ENCODE assay signal across 9 mouse cellular contexts in the genomic region with DNA sequence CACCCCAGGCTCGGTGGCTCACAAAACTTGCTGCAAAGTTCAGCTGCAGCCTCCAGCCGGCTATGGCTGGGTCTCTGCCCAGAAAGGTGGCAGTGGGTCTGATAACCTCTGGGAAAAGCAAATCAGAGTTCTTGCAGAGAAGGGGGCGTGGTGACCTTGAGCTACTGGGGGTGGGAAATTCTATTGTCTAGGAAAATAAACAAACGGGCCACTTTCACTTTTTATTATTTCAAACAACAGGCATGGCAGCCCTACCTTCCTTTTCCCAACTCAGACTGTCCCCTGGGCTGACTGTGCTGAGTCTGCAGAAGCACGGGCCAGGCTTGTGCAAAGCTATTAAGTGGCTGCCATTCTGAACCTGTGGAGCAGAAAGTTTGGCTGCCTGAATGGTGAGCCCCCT.
DNase-seq lines count a peak whose midpoint lies in the region; ATAC-seq and TF ChIP-seq lines count a peak whose summit lies in the region.
"Had no signal": no experiment of that assay in that cellular context is flagged by ENCODE, and none has a peak within 500 bp of the region (broad histone marks: within the 10 kb centered on the region; RNA-seq: fewer than 3 reads in every experiment).

No protein-coding gene starts in this region.

- no peaks in the 10 kb centered on the region for H3K27me3 ChIP-seq in hindbrain, embryonic 15.5 days
- no peaks in the 10 kb centered on the region for H3K27me3 ChIP-seq in hindbrain, embryonic 14.5 days (ENCODE audit: control insufficient read depth, insufficient read depth, low read length)
- H3K27me3 ChIP-seq in heart, embryonic 15.5 days: no peaks in the 10 kb centered on the region
- H3K27me3 ChIP-seq in limb, embryonic 12.5 days: no peaks in the 10 kb centered on the region
- no peaks in the 10 kb centered on the region for H3K27me3 ChIP-seq in stomach, embryonic 14.5 days (ENCODE audit: control insufficient read depth, insufficient read depth, low read length)
- no peaks in the 10 kb centered on the region for H3K27me3 ChIP-seq in thymus, adult 2 months (ENCODE audit: control insufficient read depth, insufficient read depth, low read length)
- H3K27me3 ChIP-seq: midbrain, embryonic 13.5 days had no signal

- H3K4me3 ChIP-seq in hindbrain, embryonic 15.5 days: no peak overlapping the region
- no peak overlapping the region for H3K4me3 ChIP-seq in hindbrain, embryonic 14.5 days (replicated peaks; ENCODE audit: low read length)
- peak overlapping the region; percentile 22 for H3K4me3 ChIP-seq in heart, embryonic 15.5 days
- no peak overlapping the region for H3K4me3 ChIP-seq in limb, embryonic 12.5 days (replicated peaks)
- no peak overlapping the region for H3K4me3 ChIP-seq in stomach, embryonic 14.5 days (ENCODE audit: low read depth, low read length)
- H3K4me3 ChIP-seq in thymus, adult 2 months (ENCODE audit: control insufficient read depth, insufficient read depth, low read length): no peak overlapping the region
- H3K4me3 ChIP-seq: midbrain, embryonic 13.5 days had no signal

- TF ChIP-seq CTCF in thymus, adult 2 months (IDR thresholded peaks at IDR 0.05; ENCODE audit: borderline replicate concordance, control insufficient read depth, extremely low read depth, insufficient read depth, low read length, poor library complexity): no peak

- intact Hi-C loops in gastrocnemius, postnatal 36 days (cut with DNase I): no loop called here

- 0 out of 2 replicates have a peak, but pooled peaks have one; percentile 55 for ATAC-seq in hindbrain, embryonic 15.5 days (ENCODE audit: low FRiP score, low read depth)
- no peak for ATAC-seq in hindbrain, embryonic 14.5 days (ENCODE audit: low FRiP score)
- peak; percentile 71 for ATAC-seq in heart, embryonic 15.5 days (replicated peaks; ENCODE audit: insufficient number of reproducible peaks, insufficient read depth, low FRiP score, low read depth)
- peak; percentile 61; the same call in 1 of the 2 replicates for ATAC-seq in limb, embryonic 12.5 days (ENCODE audit: insufficient number of reproducible peaks, insufficient read depth, low FRiP score, low TSS enrichment, low read depth)
- peak; percentile 69 for ATAC-seq in stomach, embryonic 14.5 days (ENCODE audit: insufficient number of reproducible peaks, insufficient read depth, low FRiP score, low read depth)
- ATAC-seq: midbrain, embryonic 13.5 days had no signal

- peaks cover 18% of the 10 kb centered on the region for H3K4me1 ChIP-seq in hindbrain, embryonic 15.5 days (replicated peaks)
- peaks cover 11% of the 10 kb centered on the region; the same call in 1 of the 2 replicates for H3K4me1 ChIP-seq in hindbrain, embryonic 14.5 days (replicated peaks; ENCODE audit: control insufficient read depth, insufficient read depth, low read length)
- H3K4me1 ChIP-seq in heart, embryonic 15.5 days (replicated peaks): peaks cover 30% of the 10 kb centered on the region
- peaks cover 62% of the 10 kb centered on the region for H3K4me1 ChIP-seq in limb, embryonic 12.5 days (replicated peaks)
- H3K4me1 ChIP-seq in stomach, embryonic 14.5 days (ENCODE audit: control insufficient read depth, insufficient read depth, low read length): no peaks in the 10 kb centered on the region
- no peaks in the 10 kb centered on the region for H3K4me1 ChIP-seq in thymus, adult 2 months (replicated peaks; ENCODE audit: control insufficient read depth, insufficient read depth, low read length)
- H3K4me1 ChIP-seq: midbrain, embryonic 13.5 days had no signal

- H3K36me3 ChIP-seq in hindbrain, embryonic 15.5 days: no peaks in the 10 kb centered on the region
- peaks cover 6% of the 10 kb centered on the region for H3K36me3 ChIP-seq in hindbrain, embryonic 14.5 days (replicated peaks; ENCODE audit: control insufficient read depth, insufficient read depth)
- H3K36me3 ChIP-seq in heart, embryonic 15.5 days: 0 out of 2 replicates have a peak, but pooled peaks cover 5% of the 10 kb centered on the region
- H3K36me3 ChIP-seq in limb, embryonic 12.5 days: no peaks in the 10 kb centered on the region
- H3K36me3 ChIP-seq in stomach, embryonic 14.5 days (ENCODE audit: control insufficient read depth, insufficient read depth, low read length): no peaks in the 10 kb centered on the region
- no peaks in the 10 kb centered on the region for H3K36me3 ChIP-seq in thymus, adult 2 months (ENCODE audit: control insufficient read depth, insufficient read depth, low read length)

- DNase-seq in hindbrain, embryonic 14.5 days (ENCODE audit: low spot score): no peak
- no peak for DNase-seq in gastrocnemius, postnatal 36 days
- no peak for DNase-seq in gastrocnemius, adult 8-10 months (ENCODE audit: low spot score in 2 of 2)
- no peak for DNase-seq in thymus, adult 2 months

- WGBS in hindbrain, embryonic 15.5 days: 29% methylated on average over 5 of the region's 5 CpGs
- 32% methylated on average over 5 of the region's 5 CpGs for WGBS in hindbrain, embryonic 14.5 days
- WGBS in heart, embryonic 15.5 days: 10% methylated on average over 5 of the region's 5 CpGs
- 36% methylated on average over 5 of the region's 5 CpGs for WGBS in limb, embryonic 12.5 days
- WGBS in stomach, embryonic 14.5 days: 39% methylated on average over 5 of the region's 5 CpGs
- WGBS in thymus, adult 2 months: 75% methylated on average over 5 of the region's 5 CpGs

- no peak overlapping the region for H3K9ac ChIP-seq in hindbrain, embryonic 15.5 days
- H3K9ac ChIP-seq in hindbrain, embryonic 14.5 days: no peak overlapping the region
- H3K9ac ChIP-seq in heart, embryonic 15.5 days: 0 out of 2 replicates have a peak overlapping the region, but pooled peaks have one; percentile 5
- no peak overlapping the region for H3K9ac ChIP-seq in limb, embryonic 12.5 days (replicated peaks)
- no peak overlapping the region for H3K9ac ChIP-seq in stomach, embryonic 14.5 days (replicated peaks; ENCODE audit: low read depth, low read length)
- H3K9ac ChIP-seq: midbrain, embryonic 13.5 days had no signal

- H3K9me3 ChIP-seq in hindbrain, embryonic 15.5 days: no peaks in the 10 kb centered on the region
- H3K9me3 ChIP-seq in hindbrain, embryonic 14.5 days (ENCODE audit: control insufficient read depth, low read length): no peaks in the 10 kb centered on the region
- no peaks in the 10 kb centered on the region for H3K9me3 ChIP-seq in heart, embryonic 15.5 days (replicated peaks)
- no peaks in the 10 kb centered on the region for H3K9me3 ChIP-seq in limb, embryonic 12.5 days
- no peaks in the 10 kb centered on the region for H3K9me3 ChIP-seq in stomach, embryonic 14.5 days (ENCODE audit: control insufficient read depth, low read depth, low read length)
- H3K9me3 ChIP-seq: midbrain, embryonic 13.5 days had no signal

- no peak overlapping the region for H3K27ac ChIP-seq in hindbrain, embryonic 15.5 days (replicated peaks)
- H3K27ac ChIP-seq in hindbrain, embryonic 14.5 days: no peak overlapping the region
- peak overlapping the region; percentile 79 for H3K27ac ChIP-seq in heart, embryonic 15.5 days
- H3K27ac ChIP-seq in limb, embryonic 12.5 days: peak overlapping the region; percentile 46
- no peak overlapping the region for H3K27ac ChIP-seq in stomach, embryonic 14.5 days (ENCODE audit: low read length)
- no peak overlapping the region for H3K27ac ChIP-seq in thymus, adult 2 months (ENCODE audit: control insufficient read depth, insufficient read depth, low read length)
- H3K27ac ChIP-seq: midbrain, embryonic 13.5 days had no signal

- H3K4me2 ChIP-seq in hindbrain, embryonic 15.5 days: no peak overlapping the region
- H3K4me2 ChIP-seq in hindbrain, embryonic 14.5 days (replicated peaks): no peak overlapping the region
- peak overlapping the region; percentile 42 for H3K4me2 ChIP-seq in heart, embryonic 15.5 days
- 0 out of 2 replicates have a peak overlapping the region, but pooled peaks have one; percentile 6 for H3K4me2 ChIP-seq in limb, embryonic 12.5 days
- H3K4me2 ChIP-seq in stomach, embryonic 14.5 days (replicated peaks; ENCODE audit: low read depth, low read length): no peak overlapping the region
- H3K4me2 ChIP-seq: midbrain, embryonic 13.5 days had no signal

- TF ChIP-seq POLR2A in thymus, adult 2 months (IDR thresholded peaks at IDR 0.05; ENCODE audit: control insufficient read depth, extremely low read depth, insufficient read depth, low read length, poor library complexity): no peak

Comparison
In these comparisons a context has a peak if more than half of its experiments do, and no peak if none do; other contexts are left out.
1. H3K27ac ChIP-seq: peak in heart, embryonic 15.5 days (single experiment) and limb, embryonic 12.5 days (single experiment); none in hindbrain, embryonic 15.5 days (single experiment), hindbrain, embryonic 14.5 days (single experiment), stomach, embryonic 14.5 days (single experiment) and thymus, adult 2 months (single experiment).
2. H3K4me2 ChIP-seq: peak in heart, embryonic 15.5 days (single experiment) and limb, embryonic 12.5 days (single experiment); none in hindbrain, embryonic 15.5 days (single experiment), hindbrain, embryonic 14.5 days (single experiment) and stomach, embryonic 14.5 days (single experiment).